In genomic region chr6:126159279-126160066, GRCm38 (mm10) we compare ENCODE assay signal across 13 mouse cellular contexts. TPM values are rescaled to one million over a fixed set of nuclear protein-coding genes. Genes with fewer than 3 reads are reported as not detected.
A peak's percentile ranks its signal among the peaks of the same experiment; 100 is the strongest.
DNase-seq lines count a peak whose midpoint lies in the region; ATAC-seq and TF ChIP-seq lines count a peak whose summit lies in the region.
"Had no signal": no experiment of that assay in that cellular context is flagged by ENCODE, and none has a peak within 500 bp of the region (broad histone marks: within the 10 kb centered on the region; RNA-seq: fewer than 3 reads in every experiment).

No protein-coding gene starts in this region.

- TF ChIP-seq POLR2A in cerebellum, adult 2 months (IDR thresholded peaks at IDR 0.05; ENCODE audit: borderline replicate concordance, insufficient read depth, low read length) = no peak

- no peaks in the 10 kb centered on the region for H3K36me3 ChIP-seq in heart, embryonic 13.5 days
- H3K36me3 ChIP-seq in kidney, embryonic 15.5 days = no peaks in the 10 kb centered on the region
- H3K36me3 ChIP-seq in neural tube, embryonic 15.5 days = no peaks in the 10 kb centered on the region
- H3K36me3 ChIP-seq: G1E had no signal

- no peak overlapping the region for H3K4me3 ChIP-seq in heart, embryonic 13.5 days
- H3K4me3 ChIP-seq in kidney, embryonic 15.5 days (replicated peaks) = no peak overlapping the region
- H3K4me3 ChIP-seq in cerebellum, adult 2 months (replicated peaks; ENCODE audit: insufficient read depth, low read depth, low read length) = no peak overlapping the region
- H3K4me3 ChIP-seq in neural tube, embryonic 15.5 days (replicated peaks) = no peak overlapping the region

- peaks cover 9% of the 10 kb centered on the region for H3K9me3 ChIP-seq in heart, embryonic 13.5 days
- no peaks in the 10 kb centered on the region for H3K9me3 ChIP-seq in kidney, embryonic 15.5 days (replicated peaks)
- no peaks in the 10 kb centered on the region; the same call in 1 of the 2 replicates for H3K9me3 ChIP-seq in neural tube, embryonic 15.5 days (replicated peaks)

- DNase-seq in adrenal gland, postnatal 14 days = peak; percentile 42
- DNase-seq in adrenal gland, postnatal 4 days (ENCODE audit: low spot score in 2 of 2) = no peak
- peak; percentile 88 for DNase-seq in Muller cell, postnatal 12 days (ENCODE audit: inconsistent ontology term)
- no peak for DNase-seq in cerebellum, adult 2 months
- DNase-seq: cerebellum, postnatal 36 days; left cerebral cortex, postnatal 4 days had no signal

- TF ChIP-seq CTCF in cerebellum, adult 2 months (IDR thresholded peaks at IDR 0.05; ENCODE audit: borderline replicate concordance, insufficient read depth, low read depth, low read length) = no peak

- no peak for ATAC-seq in heart, embryonic 13.5 days (ENCODE audit: extremely low read depth, insufficient number of reproducible peaks, low FRiP score, low TSS enrichment)
- ATAC-seq in kidney, embryonic 15.5 days (replicated peaks; ENCODE audit: low FRiP score) = no peak
- no peak for ATAC-seq in neural tube, embryonic 15.5 days (ENCODE audit: low FRiP score)
- ATAC-seq in megakaryocyte, adult 5-6 weeks (ENCODE audit: poor library complexity, severe bottlenecking) = no peak
- ATAC-seq: lung, postnatal 0 days had no signal

- H3K9ac ChIP-seq in heart, embryonic 13.5 days = no peak overlapping the region
- H3K9ac ChIP-seq in kidney, embryonic 15.5 days = no peak overlapping the region
- no peak overlapping the region for H3K9ac ChIP-seq in neural tube, embryonic 15.5 days (replicated peaks)

- no peak overlapping the region for H3K4me2 ChIP-seq in heart, embryonic 13.5 days
- 0 out of 2 replicates have a peak overlapping the region, but pooled peaks have one; percentile 20 for H3K4me2 ChIP-seq in kidney, embryonic 15.5 days
- no peak overlapping the region for H3K4me2 ChIP-seq in neural tube, embryonic 15.5 days

- WGBS in heart, embryonic 13.5 days = 83% methylated on average over 13 of the region's 13 CpGs
- 71% methylated on average over 13 of the region's 13 CpGs for WGBS in kidney, embryonic 15.5 days
- WGBS in cerebellum, adult 2 months = 91% methylated on average over 13 of the region's 13 CpGs
- 78% methylated on average over 13 of the region's 13 CpGs for WGBS in neural tube, embryonic 15.5 days

- peak overlapping the region; percentile 48 for H3K27ac ChIP-seq in heart, embryonic 13.5 days (replicated peaks)
- H3K27ac ChIP-seq in kidney, embryonic 15.5 days = peak overlapping the region; percentile 68
- no peak overlapping the region for H3K27ac ChIP-seq in cerebellum, adult 2 months (ENCODE audit: insufficient read depth, low read length)
- no peak overlapping the region for H3K27ac ChIP-seq in neural tube, embryonic 15.5 days (replicated peaks)

- peaks cover 12% of the 10 kb centered on the region for H3K27me3 ChIP-seq in heart, embryonic 13.5 days (replicated peaks)
- H3K27me3 ChIP-seq in kidney, embryonic 15.5 days = 0 out of 2 replicates have a peak, but pooled peaks cover 8% of the 10 kb centered on the region
- no peaks in the 10 kb centered on the region for H3K27me3 ChIP-seq in cerebellum, adult 2 months (ENCODE audit: control insufficient read depth, insufficient read depth, low read length)
- H3K27me3 ChIP-seq in neural tube, embryonic 15.5 days (replicated peaks) = peaks cover 44% of the 10 kb centered on the region

- peaks cover 66% of the 10 kb centered on the region for H3K4me1 ChIP-seq in heart, embryonic 13.5 days
- peaks cover 70% of the 10 kb centered on the region for H3K4me1 ChIP-seq in kidney, embryonic 15.5 days
- peaks cover 24% of the 10 kb centered on the region for H3K4me1 ChIP-seq in cerebellum, adult 2 months (ENCODE audit: control insufficient read depth, insufficient read depth, low read length)
- peaks cover 27% of the 10 kb centered on the region for H3K4me1 ChIP-seq in neural tube, embryonic 15.5 days

RNA-seq across cellular contexts. Expression of gene Ntf3, which starts 7.2 kb away (rescaled TPM):
- total RNA-seq in adrenal gland, postnatal 14 days (2021) = 2.1 and 3.7 TPM in 2 replicates
- 1 to 10 TPM in 1 of 2 experiments, under 1 TPM in 1; 0.85 to 1.5 TPM for total RNA-seq in adrenal gland, postnatal 4 days (2021)
- 7.4 and 8.9 TPM in 2 replicates for polyA plus RNA-seq in heart, embryonic 13.5 days (2015; fragmentation: Nextera tagmentation; extraction: Ambion mirVana)
- polyA plus RNA-seq in kidney, embryonic 15.5 days (2015; fragmentation: Nextera tagmentation; extraction: Ambion mirVana) = 16.2 and 16.6 TPM in 2 replicates
- polyA plus RNA-seq in cerebellum, adult 2 months (2012; rRNA removed) = 7.9 and 11.8 TPM in 2 replicates
- 7.6 and 8.0 TPM in 2 replicates for polyA plus RNA-seq in neural tube, embryonic 15.5 days (2015; fragmentation: Nextera tagmentation; extraction: Ambion mirVana)
- total RNA-seq in megakaryocyte, adult 5-6 weeks (2015) = not detected in 2 replicates
- not detected in 2 replicates for total RNA-seq in megakaryocyte, adult 5-6 weeks (2017)
- total RNA-seq: G1E; hematopoietic stem cell, adult 5-6 weeks had no signal
- polyA plus RNA-seq: G1E had no signal

Comparison
In these comparisons a context has a peak if more than half of its experiments do, and no peak if none do; other contexts are left out.
1. DNase-seq: peak in adrenal gland, postnatal 14 days (single experiment) and Muller cell, postnatal 12 days (single experiment); none in adrenal gland, postnatal 4 days (0 of 2) and cerebellum, adult 2 months (0 of 2).
2. H3K27ac ChIP-seq: peak in heart, embryonic 13.5 days (single experiment) and kidney, embryonic 15.5 days (single experiment); none in cerebellum, adult 2 months (single experiment) and neural tube, embryonic 15.5 days (single experiment).